Mouse (Mus musculus): ENCODE data around the gene Slc29a1. TPM values are rescaled to one million over a fixed set of nuclear protein-coding genes. Genes with fewer than 3 reads are reported as not detected.
"Not testable (repeated sequence)": the region's sequence is repeated elsewhere in the genome, so short reads cannot be mapped to it uniquely, and the experiment has no call there.

Slc29a1 gene
- polyA plus RNA-seq, 1 experiment from 2014 or later = 103 TPM

DNA sequence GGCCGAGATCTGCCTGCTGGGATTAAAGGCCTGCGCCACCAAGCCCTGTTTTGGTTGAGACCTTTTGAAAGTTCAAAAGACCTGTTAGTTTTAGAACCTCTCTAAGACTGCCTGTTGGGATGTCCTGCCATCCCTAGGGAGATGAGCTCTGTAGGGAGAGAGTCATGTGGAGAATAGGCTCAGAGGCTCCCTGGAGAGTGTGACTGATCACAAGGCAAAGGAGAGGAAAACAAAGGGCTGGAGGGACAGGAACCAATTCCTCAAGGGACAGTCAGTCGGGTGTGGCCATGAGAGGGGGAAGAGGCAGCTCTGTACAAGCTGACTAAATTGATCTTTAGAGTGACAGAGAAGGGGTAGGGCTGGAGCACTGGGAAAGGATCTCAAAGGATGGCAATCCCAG lies 28.8 kb upstream of the Slc29a1 start:
- Histone ChIP-seq H3K9me3 (no peaks in the 10 kb centered on the region), H3K27me3 (no peaks in the 10 kb centered on the region; the same call in 1 of the 2 replicates), H3K27ac (peak overlapping the region; percentile 21), H3K9ac (no peak overlapping the region), H3K4me3 (no peak overlapping the region), H3K36me3 (no peaks in the 10 kb centered on the region), H3K4me2 (no peak overlapping the region), H3K4me1 (peaks cover 36% of the 10 kb centered on the region)
- no peak for ATAC-seq (ENCODE audit: borderline replicate concordance, extremely low read depth, low FRiP score, low TSS enrichment)
- WGBS = 47% methylated on average over 3 of the region's 3 CpGs

DNA sequence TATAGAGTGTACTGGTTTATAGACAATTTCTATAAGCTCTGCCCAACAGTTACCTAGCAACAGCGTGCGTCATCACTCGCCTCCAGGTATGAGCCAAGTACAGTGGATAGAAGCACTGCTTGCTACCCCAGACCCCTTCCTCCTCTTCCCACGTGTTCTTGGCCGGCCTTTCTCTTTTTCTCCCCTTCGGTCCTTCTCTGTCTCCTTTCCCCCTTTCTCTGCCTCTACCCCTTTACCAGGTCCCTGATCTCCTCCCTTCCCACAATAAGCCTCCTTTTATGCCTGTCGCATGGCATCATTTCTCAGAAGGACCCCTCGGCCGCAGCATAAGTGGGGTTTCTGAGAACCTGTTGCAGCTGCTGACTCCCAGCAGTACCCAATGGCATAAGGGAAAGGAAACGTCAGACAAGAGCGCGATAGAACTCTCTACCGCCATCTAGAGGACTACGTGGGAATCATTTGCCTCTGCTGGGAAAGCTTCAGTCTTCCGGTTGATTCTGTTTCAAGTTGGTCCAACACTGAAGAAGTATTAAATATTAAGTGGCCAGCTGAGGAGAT lies 27.2 kb upstream of the Slc29a1 start:
- H3K27ac ChIP-seq = no peak overlapping the region
- no peaks in the 10 kb centered on the region; the same call in 1 of the 2 replicates for H3K27me3 ChIP-seq
- peaks cover 36% of the 10 kb centered on the region for H3K4me1 ChIP-seq
- H3K4me2 ChIP-seq = peak overlapping the region; percentile 46
- 22% methylated on average over 15 of the region's 15 CpGs for WGBS
- no peak for ATAC-seq (ENCODE audit: borderline replicate concordance, extremely low read depth, low FRiP score, low TSS enrichment)
- no peak overlapping the region for H3K9ac ChIP-seq
- H3K4me3 ChIP-seq = 0 out of 2 replicates have a peak overlapping the region, but pooled peaks have one; percentile 16
- H3K36me3 ChIP-seq = no peaks in the 10 kb centered on the region
- no peaks in the 10 kb centered on the region for H3K9me3 ChIP-seq

DNA sequence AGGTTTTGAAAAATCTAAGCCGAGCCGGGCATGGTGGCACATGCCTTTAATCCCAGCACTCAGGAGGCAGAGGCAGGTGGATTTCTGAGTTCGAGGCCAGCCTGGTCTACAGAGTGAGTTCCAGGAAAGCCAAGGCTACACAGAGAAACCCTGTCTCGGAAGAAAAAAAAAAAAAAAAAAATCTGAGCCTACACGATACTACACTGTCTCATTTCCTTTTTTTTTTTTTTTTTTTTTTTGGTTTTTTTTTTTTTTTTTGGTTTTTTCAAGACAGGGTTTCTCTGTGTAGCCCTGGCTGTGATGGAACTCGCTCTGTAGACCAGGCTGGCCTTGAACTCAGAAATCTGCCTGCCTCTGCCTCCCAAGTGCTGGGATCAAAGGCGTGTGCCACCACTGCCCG lies 24.0 kb upstream of the Slc29a1 start:
- not testable (repeated sequence) for H3K27ac ChIP-seq; H3K9ac ChIP-seq; H3K4me3 ChIP-seq; H3K27me3 ChIP-seq; H3K9me3 ChIP-seq; H3K36me3 ChIP-seq; ATAC-seq (ENCODE audit: borderline replicate concordance, extremely low read depth, low FRiP score, low TSS enrichment); H3K4me2 ChIP-seq
- 91% methylated on average over 7 of the region's 8 CpGs for WGBS
- H3K4me1 ChIP-seq = peaks cover 28% of the 10 kb centered on the region

GRCm38 (mm10) chr17:45619386-45620256 lies 20.2 kb upstream of the Slc29a1 start:
- H3K9ac ChIP-seq = no peak overlapping the region; the same call in 1 of the 2 replicates
- no peaks in the 10 kb centered on the region for H3K9me3 ChIP-seq
- H3K27ac ChIP-seq = peak overlapping the region; percentile 85
- WGBS = 19% methylated on average over 20 of the region's 20 CpGs
- 0 out of 2 replicates have a peak overlapping the region, but pooled peaks have one; percentile 11 for H3K4me3 ChIP-seq
- no peaks in the 10 kb centered on the region for H3K27me3 ChIP-seq
- H3K36me3 ChIP-seq = no peaks in the 10 kb centered on the region
- peaks cover 14% of the 10 kb centered on the region for H3K4me1 ChIP-seq
- ATAC-seq (ENCODE audit: borderline replicate concordance, extremely low read depth, low FRiP score, low TSS enrichment) = peak; percentile 64; the same call in 1 of the 2 replicates
- H3K4me2 ChIP-seq = peak overlapping the region; percentile 49

- Histone ChIP-seq H3K9ac (no peak overlapping the region; the same call in 1 of the 2 replicates), H3K9me3 (no peaks in the 10 kb centered on the region), H3K4me3 (0 out of 2 replicates have a peak overlapping the region, but pooled peaks have one; percentile 11), H3K4me1 (peaks cover 14% of the 10 kb centered on the region), H3K27me3 (no peaks in the 10 kb centered on the region), H3K4me2 (peak overlapping the region; percentile 49), H3K27ac (peak overlapping the region; percentile 85), H3K36me3 (no peaks in the 10 kb centered on the region)
- 19% methylated on average over 8 of the region's 8 CpGs for WGBS
- ATAC-seq (ENCODE audit: borderline replicate concordance, extremely low read depth, low FRiP score, low TSS enrichment) = peak; percentile 67; the same call in 1 of the 2 replicates
Observed at GRCm38 (mm10) chr17:45618941-45619385, 19.6 kb upstream of the Slc29a1 start.

DNA sequence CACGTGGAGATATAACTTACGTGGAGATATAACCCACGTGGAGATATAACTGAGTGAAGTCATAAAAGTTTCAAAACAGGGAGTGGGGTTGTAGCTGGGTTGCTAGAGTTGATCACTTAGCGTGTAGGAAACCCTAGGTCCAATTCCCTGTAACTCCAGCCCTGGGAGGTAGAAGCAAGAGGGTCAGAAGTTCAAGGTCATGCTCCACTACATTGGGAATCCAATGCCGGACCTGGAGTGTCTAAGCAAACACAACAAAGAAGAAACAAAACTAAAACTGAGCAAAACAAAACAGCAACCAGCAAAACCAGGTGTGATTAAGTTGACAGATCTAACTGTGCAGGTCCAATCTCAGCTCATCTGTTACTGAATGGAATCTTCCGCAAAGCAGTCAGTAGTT lies 18.2 kb upstream of the Slc29a1 start:
- 83% methylated on average over 6 of the region's 6 CpGs for WGBS
- Histone ChIP-seq H3K27me3 (no peaks in the 10 kb centered on the region), H3K36me3 (no peaks in the 10 kb centered on the region), H3K4me3 (no peak overlapping the region), H3K9me3 (no peaks in the 10 kb centered on the region), H3K9ac (no peak overlapping the region), H3K27ac (no peak overlapping the region), H3K4me1 (peaks cover 14% of the 10 kb centered on the region), H3K4me2 (no peak overlapping the region)
- ATAC-seq (ENCODE audit: borderline replicate concordance, extremely low read depth, low FRiP score, low TSS enrichment) = no peak

DNA sequence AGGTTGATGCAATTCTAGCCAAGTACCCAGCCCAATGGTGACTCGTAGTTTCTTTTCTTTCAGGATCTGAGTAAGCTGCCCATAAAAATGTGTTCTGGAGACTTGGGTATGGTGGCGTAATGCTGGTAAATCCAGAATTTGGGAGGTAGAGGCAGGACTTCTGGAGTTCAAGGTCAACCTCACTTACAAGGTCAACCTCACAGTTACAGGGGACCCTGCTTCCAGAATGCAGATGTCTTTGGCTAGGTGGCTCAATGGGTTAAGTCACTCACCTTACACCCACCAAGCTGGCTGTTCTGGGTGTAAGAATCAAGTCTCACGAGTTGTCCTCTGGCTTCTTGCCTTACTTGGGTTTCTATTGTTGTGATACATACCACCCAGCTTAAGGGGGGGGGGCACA lies 17.3 kb upstream of the Slc29a1 start:
- Histone ChIP-seq H3K27me3 (no peaks in the 10 kb centered on the region), H3K36me3 (no peaks in the 10 kb centered on the region), H3K9ac (no peak overlapping the region), H3K4me2 (no peak overlapping the region), H3K9me3 (no peaks in the 10 kb centered on the region), H3K4me1 (peaks cover 14% of the 10 kb centered on the region), H3K4me3 (no peak overlapping the region), H3K27ac (no peak overlapping the region)
- no peak for ATAC-seq (ENCODE audit: borderline replicate concordance, extremely low read depth, low FRiP score, low TSS enrichment)
- WGBS = 86% methylated on average over 3 of the region's 3 CpGs

GRCm38 (mm10) chr17:45616046-45616650 lies 16.7 kb upstream of the Slc29a1 start:
- H3K27me3 ChIP-seq = no peaks in the 10 kb centered on the region
- no peaks in the 10 kb centered on the region for H3K9me3 ChIP-seq
- H3K36me3 ChIP-seq = no peaks in the 10 kb centered on the region
- H3K4me2 ChIP-seq = no peak overlapping the region
- peaks cover 14% of the 10 kb centered on the region for H3K4me1 ChIP-seq
- H3K27ac ChIP-seq = no peak overlapping the region
- no peak for ATAC-seq (ENCODE audit: borderline replicate concordance, extremely low read depth, low FRiP score, low TSS enrichment)
- WGBS = 42% methylated on average over 4 of the region's 4 CpGs
- no peak overlapping the region for H3K4me3 ChIP-seq
- H3K9ac ChIP-seq = no peak overlapping the region

DNA sequence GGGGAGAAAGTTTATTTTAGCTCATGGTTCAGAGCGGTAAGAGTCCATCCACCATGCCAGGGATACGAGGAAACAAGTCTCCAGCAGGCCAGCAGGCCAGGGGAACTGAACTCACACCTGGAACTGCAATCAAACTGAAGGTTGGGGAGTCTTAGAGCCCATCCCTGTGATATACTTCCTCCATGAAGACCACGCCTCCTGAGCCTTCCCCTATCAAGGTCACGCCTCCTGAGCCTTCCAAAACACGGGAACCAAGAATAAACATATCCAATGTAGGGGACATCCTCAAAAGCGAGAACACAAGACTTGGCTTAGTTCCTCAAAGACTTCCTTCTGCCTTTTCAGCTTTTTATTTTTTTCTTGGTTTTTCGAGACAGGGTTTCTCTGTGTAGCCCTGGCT lies 13.5 kb upstream of the Slc29a1 start:
- Histone ChIP-seq H3K4me1 (peaks cover 8% of the 10 kb centered on the region), H3K4me3 (no peak overlapping the region), H3K4me2 (no peak overlapping the region), H3K27me3 (no peaks in the 10 kb centered on the region), H3K9ac (no peak overlapping the region), H3K36me3 (no peaks in the 10 kb centered on the region), H3K9me3 (no peaks in the 10 kb centered on the region), H3K27ac (no peak overlapping the region)
- WGBS = 70% methylated on average over 7 of the region's 7 CpGs
- no peak for ATAC-seq (ENCODE audit: borderline replicate concordance, extremely low read depth, low FRiP score, low TSS enrichment)

GRCm38 (mm10) chr17:45612008-45612407 lies 12.6 kb upstream of the Slc29a1 start:
- no peak for ATAC-seq (ENCODE audit: borderline replicate concordance, extremely low read depth, low FRiP score, low TSS enrichment)
- H3K9me3 ChIP-seq = no peaks in the 10 kb centered on the region
- H3K4me2 ChIP-seq = no peak overlapping the region
- no peaks in the 10 kb centered on the region for H3K36me3 ChIP-seq
- no peaks in the 10 kb centered on the region for H3K27me3 ChIP-seq
- 59% methylated on average over 8 of the region's 8 CpGs for WGBS
- H3K4me1 ChIP-seq = peaks cover 8% of the 10 kb centered on the region
- no peak overlapping the region for H3K27ac ChIP-seq
- no peak overlapping the region for H3K4me3 ChIP-seq
- H3K9ac ChIP-seq = no peak overlapping the region

DNA sequence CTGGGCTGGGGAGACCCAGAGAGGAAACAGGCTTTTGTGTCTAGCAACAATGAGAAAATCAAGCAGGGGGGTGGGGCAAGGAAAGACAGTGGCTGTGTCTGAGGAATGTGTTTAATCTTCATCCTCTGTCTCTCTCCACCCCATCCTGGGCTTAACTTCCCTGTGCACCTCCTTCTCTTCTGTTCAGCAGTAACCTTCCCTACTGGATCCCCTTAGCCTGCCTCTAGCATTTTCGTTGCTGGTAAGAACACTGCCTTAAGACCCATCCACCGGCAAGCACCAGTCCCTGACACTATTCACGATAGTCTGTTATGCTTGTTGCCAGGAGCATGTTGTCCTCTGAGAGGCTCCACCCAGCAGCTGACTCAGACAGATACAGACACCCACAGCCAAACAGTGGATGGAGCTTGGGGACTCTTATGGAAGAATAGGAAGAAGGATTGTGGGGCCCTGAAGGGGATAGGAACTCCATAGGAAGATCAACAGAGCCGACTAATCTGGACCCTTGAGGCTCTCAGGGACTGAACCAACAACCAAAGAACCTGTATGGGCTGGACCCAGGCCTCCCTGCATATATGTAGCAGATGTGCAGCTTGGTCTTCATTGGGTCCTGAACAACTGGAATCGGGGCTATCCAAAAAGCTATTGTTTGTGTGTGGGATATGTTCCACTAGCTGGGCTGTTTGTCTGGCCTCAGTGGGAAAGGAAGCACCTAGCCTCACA lies 10.9 kb upstream of the Slc29a1 start:
- no peak overlapping the region; the same call in 1 of the 2 replicates for H3K4me2 ChIP-seq
- H3K27ac ChIP-seq = peak overlapping the region; percentile 65
- no peaks in the 10 kb centered on the region for H3K27me3 ChIP-seq
- peaks cover 8% of the 10 kb centered on the region for H3K4me1 ChIP-seq
- 26% methylated on average over 5 of the region's 5 CpGs for WGBS
- no peak overlapping the region for H3K4me3 ChIP-seq
- no peaks in the 10 kb centered on the region for H3K36me3 ChIP-seq
- no peaks in the 10 kb centered on the region for H3K9me3 ChIP-seq
- ATAC-seq (ENCODE audit: borderline replicate concordance, extremely low read depth, low FRiP score, low TSS enrichment) = peak; percentile 57; the same call in 1 of the 2 replicates
- H3K9ac ChIP-seq = no peak overlapping the region
